Mouse (Mus musculus): ENCODE measurements around the gene Dusp3. TPM values are rescaled to one million over a fixed set of nuclear protein-coding genes. Genes with fewer than 3 reads are reported as not detected.

The Dusp3 gene
- polyA plus RNA-seq, 1 experiment from 2014 or later = 11.7 TPM

- no peak overlapping the region for H3K27ac ChIP-seq (replicated peaks)
- no peak overlapping the region for H3K4me3 ChIP-seq
- no peak for DNase-seq (ENCODE audit: low spot score)
- peaks cover 46% of the 10 kb centered on the region for H3K4me1 ChIP-seq
- peaks cover 18% of the 10 kb centered on the region for H3K27me3 ChIP-seq (replicated peaks; ENCODE audit: low read depth, poor library complexity, severe bottlenecking)
- 84% methylated on average over 6 of the region's 6 CpGs for WGBS
- H3K9me3 ChIP-seq = no peaks in the 10 kb centered on the region
- H3K36me3 ChIP-seq (replicated peaks) = no peaks in the 10 kb centered on the region
Observed at GRCm38 (mm10) chr11:101923988-101924387, 62.8 kb downstream of the Dusp3 start.

- H3K27ac ChIP-seq (replicated peaks) = no peak overlapping the region
- DNase-seq (ENCODE audit: low spot score) = no peak
- WGBS = 82% methylated on average over 12 of the region's 12 CpGs
- peaks cover 27% of the 10 kb centered on the region for H3K4me1 ChIP-seq
- H3K27me3 ChIP-seq (replicated peaks; ENCODE audit: low read depth, poor library complexity, severe bottlenecking) = peaks cover 39% of the 10 kb centered on the region
- H3K36me3 ChIP-seq (replicated peaks) = no peaks in the 10 kb centered on the region
- no peaks in the 10 kb centered on the region for H3K9me3 ChIP-seq
- H3K4me3 ChIP-seq = no peak overlapping the region
Observed at GRCm38 (mm10) chr11:101921361-101921952, 65.4 kb downstream of the Dusp3 start.

Other genes with a start within 250 kb of the Dusp3 start
- gene Etv4, start 201.6 kb downstream of the Dusp3 start, polyA plus RNA-seq (2016; fragmentation: Nextera tagmentation; extraction: Ambion mirVana) = 15.9 and 18.9 TPM in 2 replicates
- gene Meox1, start 92.6 kb downstream of the Dusp3 start, polyA plus RNA-seq (2016; fragmentation: Nextera tagmentation; extraction: Ambion mirVana) = 1.9 and 2.9 TPM in 2 replicates
- gene Sost, start 20.0 kb downstream of the Dusp3 start, polyA plus RNA-seq (2016; fragmentation: Nextera tagmentation; extraction: Ambion mirVana) = 0.20 and 0.30 TPM in 2 replicates
- gene Cfap97d1, start 2.7 kb downstream of the Dusp3 start, polyA plus RNA-seq (2016; fragmentation: Nextera tagmentation; extraction: Ambion mirVana) = not detected in 2 replicates
- gene Mpp3, start 41.4 kb upstream of the Dusp3 start, polyA plus RNA-seq (2016; fragmentation: Nextera tagmentation; extraction: Ambion mirVana) = 8.2 and 10.3 TPM in 2 replicates
- 0.28 and 0.51 TPM in 2 replicates for gene Cd300lg, start 54.5 kb upstream of the Dusp3 start, polyA plus RNA-seq (2016; fragmentation: Nextera tagmentation; extraction: Ambion mirVana)
- gene Mpp2, start 101.5 kb upstream of the Dusp3 start, polyA plus RNA-seq (2016; fragmentation: Nextera tagmentation; extraction: Ambion mirVana) = 12.5 and 12.9 TPM in 2 replicates
- gene Ppy, start 114.3 kb upstream of the Dusp3 start, polyA plus RNA-seq (2016; fragmentation: Nextera tagmentation; extraction: Ambion mirVana) = not detected in 2 replicates
- 0.32 and 0.49 TPM in 2 replicates for gene Pyy, start 120.8 kb upstream of the Dusp3 start, polyA plus RNA-seq (2016; fragmentation: Nextera tagmentation; extraction: Ambion mirVana)
- not detected in 2 replicates for gene Nags, start 158.5 kb upstream of the Dusp3 start, polyA plus RNA-seq (2016; fragmentation: Nextera tagmentation; extraction: Ambion mirVana)
- 35.0 and 38.0 TPM in 2 replicates for gene Tmem101, start 169.4 kb upstream of the Dusp3 start, polyA plus RNA-seq (2016; fragmentation: Nextera tagmentation; extraction: Ambion mirVana)
- 145 and 155 TPM in 2 replicates for gene Lsm12, start 198.3 kb upstream of the Dusp3 start, polyA plus RNA-seq (2016; fragmentation: Nextera tagmentation; extraction: Ambion mirVana)
- gene G6pc3, start 202.6 kb upstream of the Dusp3 start, polyA plus RNA-seq (2016; fragmentation: Nextera tagmentation; extraction: Ambion mirVana) = 38.2 and 39.6 TPM in 2 replicates
- gene Hdac5, start 243.2 kb upstream of the Dusp3 start, polyA plus RNA-seq (2016; fragmentation: Nextera tagmentation; extraction: Ambion mirVana) = 49.6 and 52.9 TPM in 2 replicates